Mouse (Mus musculus): ENCODE results near the gene Vcpkmt. TPM values are rescaled to one million over a fixed set of nuclear protein-coding genes. Genes with fewer than 3 reads are reported as not detected.
A peak's percentile ranks its signal among the peaks of the same experiment; 100 is the strongest.
"Not testable (repeated sequence)": the region's sequence is repeated elsewhere in the genome, so short reads cannot be mapped to it uniquely, and the experiment has no call there.

Vcpkmt gene
- polyA plus RNA-seq, 1 experiment from 2014 or later = 27.2 TPM

- WGBS = 79% methylated on average over 3 of the region's 3 CpGs
- Histone ChIP-seq H3K4me3 (no peak overlapping the region), H3K36me3 (replicated peaks) (no peaks in the 10 kb centered on the region), H3K9me3 (no peaks in the 10 kb centered on the region), H3K27me3 (replicated peaks) (no peaks in the 10 kb centered on the region), H3K4me1 (no peaks in the 10 kb centered on the region), H3K9ac (no peak overlapping the region), H3K4me2 (no peak overlapping the region), H3K27ac (no peak overlapping the region)
- no peak for ATAC-seq (replicated peaks)
Measured at GRCm38 (mm10) chr12:69568266-69568665, 14.6 kb downstream of the Vcpkmt start.

GRCm38 (mm10) chr12:69561006-69561405 is 21.8 kb downstream of the Vcpkmt start:
- WGBS = 88% methylated on average over 6 of the region's 6 CpGs
- not testable (repeated sequence) for ATAC-seq (replicated peaks)

GRCm38 (mm10) chr12:69556221-69556861 is 26.5 kb downstream of the Vcpkmt start:
- no peaks in the 10 kb centered on the region for H3K36me3 ChIP-seq (replicated peaks)
- no peak overlapping the region for H3K4me3 ChIP-seq
- peaks cover 8% of the 10 kb centered on the region; the same call in 1 of the 2 replicates for H3K4me1 ChIP-seq
- no peaks in the 10 kb centered on the region for H3K27me3 ChIP-seq (replicated peaks)
- H3K9ac ChIP-seq = no peak overlapping the region
- no peaks in the 10 kb centered on the region for H3K9me3 ChIP-seq
- no peak overlapping the region for H3K4me2 ChIP-seq
- peak; percentile 42; the same call in 1 of the 2 replicates for ATAC-seq (replicated peaks)
- 44% methylated on average over 6 of the region's 6 CpGs for WGBS
- H3K27ac ChIP-seq = no peak overlapping the region

More at GRCm38 (mm10) chr12:69561006-69561405, 21.8 kb downstream of the Vcpkmt start:
- not testable (repeated sequence) for H3K9me3 ChIP-seq; H3K27me3 ChIP-seq (replicated peaks); H3K9ac ChIP-seq; H3K4me3 ChIP-seq; H3K27ac ChIP-seq; H3K4me1 ChIP-seq; H3K4me2 ChIP-seq; H3K36me3 ChIP-seq (replicated peaks)

- H3K27ac ChIP-seq = no peak overlapping the region
- WGBS = 78% methylated on average over 13 of the region's 13 CpGs
Measured at GRCm38 (mm10) chr12:69545456-69546178, 37.2 kb downstream of the Vcpkmt start.

GRCm38 (mm10) chr12:69544994-69545393 is 37.8 kb downstream of the Vcpkmt start:
- Histone ChIP-seq H3K4me1 (no peaks in the 10 kb centered on the region), H3K27me3 (replicated peaks) (no peaks in the 10 kb centered on the region), H3K4me2 (no peak overlapping the region), H3K9me3 (no peaks in the 10 kb centered on the region), H3K36me3 (replicated peaks) (no peaks in the 10 kb centered on the region), H3K4me3 (no peak overlapping the region), H3K9ac (no peak overlapping the region), H3K27ac (no peak overlapping the region)
- 85% methylated on average over 6 of the region's 6 CpGs for WGBS
- no peak for ATAC-seq (replicated peaks)

More at GRCm38 (mm10) chr12:69545456-69546178, 37.2 kb downstream of the Vcpkmt start:
- H3K4me3 ChIP-seq = no peak overlapping the region
- no peak overlapping the region for H3K4me2 ChIP-seq
- H3K27me3 ChIP-seq (replicated peaks) = no peaks in the 10 kb centered on the region
- no peaks in the 10 kb centered on the region for H3K9me3 ChIP-seq
- ATAC-seq (replicated peaks) = no peak
- no peaks in the 10 kb centered on the region for H3K36me3 ChIP-seq (replicated peaks)
- no peaks in the 10 kb centered on the region for H3K4me1 ChIP-seq
- H3K9ac ChIP-seq = no peak overlapping the region

GRCm38 (mm10) chr12:69544562-69544961 is 38.3 kb downstream of the Vcpkmt start:
- Histone ChIP-seq H3K36me3 (replicated peaks) (no peaks in the 10 kb centered on the region), H3K9ac (no peak overlapping the region), H3K4me3 (no peak overlapping the region), H3K4me1 (no peaks in the 10 kb centered on the region), H3K27me3 (replicated peaks) (no peaks in the 10 kb centered on the region), H3K9me3 (no peaks in the 10 kb centered on the region), H3K27ac (no peak overlapping the region), H3K4me2 (no peak overlapping the region)
- WGBS = 59% methylated on average over 2 of the region's 2 CpGs
- no peak for ATAC-seq (replicated peaks)

GRCm38 (mm10) chr12:69542376-69542775 is 40.5 kb downstream of the Vcpkmt start:
- H3K36me3 ChIP-seq (replicated peaks) = no peaks in the 10 kb centered on the region
- no peaks in the 10 kb centered on the region for H3K9me3 ChIP-seq
- WGBS = 92% methylated on average over 8 of the region's 8 CpGs
- H3K4me1 ChIP-seq = peaks cover 5% of the 10 kb centered on the region; the same call in 1 of the 2 replicates
- H3K27ac ChIP-seq = no peak overlapping the region
- no peak overlapping the region for H3K9ac ChIP-seq
- no peak overlapping the region for H3K4me2 ChIP-seq
- no peak for ATAC-seq (replicated peaks)
- no peaks in the 10 kb centered on the region for H3K27me3 ChIP-seq (replicated peaks)
- H3K4me3 ChIP-seq = no peak overlapping the region

GRCm38 (mm10) chr12:69541663-69542062 is 41.2 kb downstream of the Vcpkmt start:
- H3K4me3 ChIP-seq = no peak overlapping the region

GRCm38 (mm10) chr12:69539353-69539752 is 43.5 kb downstream of the Vcpkmt start:
- no peak for ATAC-seq (replicated peaks)

More at GRCm38 (mm10) chr12:69541663-69542062, 41.2 kb downstream of the Vcpkmt start:
- H3K27ac ChIP-seq = no peak overlapping the region
- no peaks in the 10 kb centered on the region for H3K9me3 ChIP-seq
- ATAC-seq (replicated peaks) = no peak
- H3K36me3 ChIP-seq (replicated peaks) = no peaks in the 10 kb centered on the region
- peaks cover 12% of the 10 kb centered on the region; the same call in 1 of the 2 replicates for H3K4me1 ChIP-seq
- WGBS = 87% methylated on average over 8 of the region's 8 CpGs
- H3K4me2 ChIP-seq = no peak overlapping the region
- H3K9ac ChIP-seq = no peak overlapping the region
- H3K27me3 ChIP-seq (replicated peaks) = no peaks in the 10 kb centered on the region

GRCm38 (mm10) chr12:69538362-69538950 is 44.4 kb downstream of the Vcpkmt start:
- WGBS = 70% methylated on average over 4 of the region's 4 CpGs
- Histone ChIP-seq H3K4me2 (no peak overlapping the region), H3K27me3 (replicated peaks) (no peaks in the 10 kb centered on the region), H3K9ac (no peak overlapping the region), H3K9me3 (no peaks in the 10 kb centered on the region), H3K27ac (peak overlapping the region; percentile 46; the same call in 1 of the 2 replicates), H3K4me3 (no peak overlapping the region), H3K36me3 (replicated peaks) (no peaks in the 10 kb centered on the region), H3K4me1 (peaks cover 13% of the 10 kb centered on the region; the same call in 1 of the 2 replicates)
- no peak for ATAC-seq (replicated peaks)

More at GRCm38 (mm10) chr12:69539353-69539752, 43.5 kb downstream of the Vcpkmt start:
- Histone ChIP-seq H3K36me3 (replicated peaks) (no peaks in the 10 kb centered on the region), H3K9me3 (no peaks in the 10 kb centered on the region), H3K4me3 (no peak overlapping the region), H3K4me2 (no peak overlapping the region), H3K27me3 (replicated peaks) (no peaks in the 10 kb centered on the region), H3K4me1 (peaks cover 13% of the 10 kb centered on the region; the same call in 1 of the 2 replicates), H3K9ac (no peak overlapping the region), H3K27ac (no peak overlapping the region)
- 65% methylated on average over 7 of the region's 7 CpGs for WGBS

GRCm38 (mm10) chr12:69537675-69538361 is 45.0 kb downstream of the Vcpkmt start:
- 56% methylated on average over 19 of the region's 19 CpGs for WGBS
- H3K27me3 ChIP-seq (replicated peaks) = no peaks in the 10 kb centered on the region
- H3K9ac ChIP-seq = no peak overlapping the region
- peaks cover 13% of the 10 kb centered on the region; the same call in 1 of the 2 replicates for H3K4me1 ChIP-seq
- H3K9me3 ChIP-seq = no peaks in the 10 kb centered on the region
- H3K36me3 ChIP-seq (replicated peaks) = no peaks in the 10 kb centered on the region
- no peak overlapping the region for H3K4me3 ChIP-seq
- H3K27ac ChIP-seq = peak overlapping the region; percentile 48
- H3K4me2 ChIP-seq = peak overlapping the region; percentile 1; the same call in 1 of the 2 replicates
- ATAC-seq (replicated peaks) = no peak

GRCm38 (mm10) chr12:69537243-69537674 is 45.6 kb downstream of the Vcpkmt start:
- peak overlapping the region; percentile 48 for H3K27ac ChIP-seq
- WGBS = 26% methylated on average over 10 of the region's 10 CpGs
- peak overlapping the region; percentile 1; the same call in 1 of the 2 replicates for H3K4me2 ChIP-seq
- H3K4me1 ChIP-seq = peaks cover 13% of the 10 kb centered on the region; the same call in 1 of the 2 replicates
- no peak for ATAC-seq (replicated peaks)
- no peaks in the 10 kb centered on the region for H3K27me3 ChIP-seq (replicated peaks)
- H3K9me3 ChIP-seq = no peaks in the 10 kb centered on the region
- no peak overlapping the region for H3K9ac ChIP-seq
- H3K4me3 ChIP-seq = no peak overlapping the region
- no peaks in the 10 kb centered on the region for H3K36me3 ChIP-seq (replicated peaks)

Data from midbrain, embryonic 15.5 days (tissue).